Mouse (Mus musculus): Measurements from ENCODE around the gene Zc2hc1b. TPM values are rescaled to one million over a fixed set of nuclear protein-coding genes. Genes with fewer than 3 reads are reported as not detected.

The Zc2hc1b gene
- polyA plus RNA-seq, 1 experiment from 2014 or later: not detected

- no peak overlapping the region for H3K4me3 ChIP-seq
- 67% methylated on average over 9 of the region's 9 CpGs for WGBS
- peaks cover 9% of the 10 kb centered on the region for H3K36me3 ChIP-seq
- H3K4me1 ChIP-seq: peaks cover 66% of the 10 kb centered on the region
- peak overlapping the region; percentile 88 for H3K27ac ChIP-seq (replicated peaks)
- H3K27me3 ChIP-seq (ENCODE audit: low read depth, poor library complexity, severe bottlenecking): no peaks in the 10 kb centered on the region
- DNase-seq (ENCODE audit: low spot score): no peak
- no peaks in the 10 kb centered on the region for H3K9me3 ChIP-seq (replicated peaks)
These were observed 70.8 kb downstream of the Zc2hc1b start for GRCm38 (mm10) chr10:13106909-13107624.

- Histone ChIP-seq H3K4me3 (no peak overlapping the region), H3K27me3 (ENCODE audit: low read depth, poor library complexity, severe bottlenecking) (no peaks in the 10 kb centered on the region), H3K9me3 (replicated peaks) (no peaks in the 10 kb centered on the region), H3K27ac (replicated peaks) (no peak overlapping the region), H3K4me1 (peaks cover 37% of the 10 kb centered on the region), H3K36me3 (no peaks in the 10 kb centered on the region)
- DNase-seq (ENCODE audit: low spot score): no peak
- 86% methylated on average over 4 of the region's 4 CpGs for WGBS
These were observed 74.0 kb downstream of the Zc2hc1b start for GRCm38 (mm10) chr10:13103838-13104237.

GRCm38 (mm10) chr10:13102360-13102759 lies 75.5 kb downstream of the Zc2hc1b start:
- WGBS: 72% methylated on average over 4 of the region's 4 CpGs
- no peak overlapping the region for H3K4me3 ChIP-seq
- H3K27ac ChIP-seq (replicated peaks): no peak overlapping the region
- no peaks in the 10 kb centered on the region for H3K9me3 ChIP-seq (replicated peaks)
- DNase-seq (ENCODE audit: low spot score): no peak
- peaks cover 26% of the 10 kb centered on the region for H3K4me1 ChIP-seq
- no peaks in the 10 kb centered on the region for H3K27me3 ChIP-seq (ENCODE audit: low read depth, poor library complexity, severe bottlenecking)
- no peaks in the 10 kb centered on the region for H3K36me3 ChIP-seq

GRCm38 (mm10) chr10:13100061-13100648 lies 77.7 kb downstream of the Zc2hc1b start:
- Histone ChIP-seq H3K27ac (replicated peaks) (no peak overlapping the region), H3K27me3 (ENCODE audit: low read depth, poor library complexity, severe bottlenecking) (no peaks in the 10 kb centered on the region), H3K4me1 (peaks cover 7% of the 10 kb centered on the region; the same call in 1 of the 2 replicates), H3K9me3 (replicated peaks) (no peaks in the 10 kb centered on the region), H3K36me3 (no peaks in the 10 kb centered on the region), H3K4me3 (no peak overlapping the region)
- no peak for DNase-seq (ENCODE audit: low spot score)
- WGBS: 91% methylated on average over 6 of the region's 6 CpGs

Other genes starting within 250 kb of the Zc2hc1b start
- 1.3 and 2.2 TPM in 2 replicates for gene Stx11, start 213.7 kb downstream of the Zc2hc1b start, polyA plus RNA-seq (2016; fragmentation: Nextera tagmentation; extraction: Ambion mirVana)
- 42.5 and 45.7 TPM in 2 replicates for gene Sf3b5, start 172.7 kb downstream of the Zc2hc1b start, polyA plus RNA-seq (2016; fragmentation: Nextera tagmentation; extraction: Ambion mirVana)
- gene Plagl1, start 117.5 kb downstream of the Zc2hc1b start, polyA plus RNA-seq (2016; fragmentation: Nextera tagmentation; extraction: Ambion mirVana): 65.6 and 82.0 TPM in 2 replicates
- gene Ltv1, start 15.1 kb upstream of the Zc2hc1b start, polyA plus RNA-seq (2016; fragmentation: Nextera tagmentation; extraction: Ambion mirVana): 67.1 and 74.0 TPM in 2 replicates